Mouse (Mus musculus): ENCODE data around the gene Def6. TPM values are rescaled to one million over a fixed set of nuclear protein-coding genes. Genes with fewer than 3 reads are reported as not detected.
A peak's percentile ranks its signal among the peaks of the same experiment; 100 is the strongest.

Gene Def6
- polyA plus RNA-seq, 1 experiment from 2014 or later, result 2.9 TPM

DNA sequence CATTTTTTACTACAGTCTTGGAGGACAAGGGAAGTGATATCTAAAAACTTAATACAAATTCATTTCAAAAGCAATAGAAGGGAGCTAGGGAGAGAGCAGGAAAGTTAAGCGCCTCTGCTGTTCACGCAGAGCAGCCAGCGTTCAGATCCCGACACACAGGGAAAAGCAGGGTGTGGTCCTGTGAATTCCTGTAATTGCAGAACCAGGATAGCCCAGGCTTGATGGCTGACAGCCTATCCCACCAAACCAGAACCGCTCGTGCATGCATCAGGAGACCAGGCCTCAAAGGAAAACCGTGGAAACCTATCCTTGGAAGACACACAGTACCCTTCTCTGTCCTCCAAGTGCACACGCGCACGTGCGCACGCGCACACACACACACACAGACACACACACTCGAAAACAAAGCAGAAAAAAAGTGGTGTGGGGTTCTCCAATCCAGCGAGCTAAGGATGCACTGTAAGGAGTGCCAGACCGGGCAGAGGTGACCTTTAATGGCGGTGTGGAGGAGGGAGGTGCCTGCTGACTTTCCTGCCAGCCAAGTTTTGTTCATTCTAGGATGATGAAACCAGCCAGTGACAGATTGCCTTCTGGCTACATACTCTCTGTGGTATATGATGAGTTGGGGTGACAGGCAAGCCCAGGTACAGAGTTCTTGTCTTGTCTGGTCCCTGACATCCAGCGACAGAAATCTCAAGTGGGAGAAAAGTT is 23.6 kb downstream of the Def6 start:
- no peak for ATAC-seq (ENCODE audit: low FRiP score)
- WGBS, result 86% methylated on average over 18 of the region's 18 CpGs

DNA sequence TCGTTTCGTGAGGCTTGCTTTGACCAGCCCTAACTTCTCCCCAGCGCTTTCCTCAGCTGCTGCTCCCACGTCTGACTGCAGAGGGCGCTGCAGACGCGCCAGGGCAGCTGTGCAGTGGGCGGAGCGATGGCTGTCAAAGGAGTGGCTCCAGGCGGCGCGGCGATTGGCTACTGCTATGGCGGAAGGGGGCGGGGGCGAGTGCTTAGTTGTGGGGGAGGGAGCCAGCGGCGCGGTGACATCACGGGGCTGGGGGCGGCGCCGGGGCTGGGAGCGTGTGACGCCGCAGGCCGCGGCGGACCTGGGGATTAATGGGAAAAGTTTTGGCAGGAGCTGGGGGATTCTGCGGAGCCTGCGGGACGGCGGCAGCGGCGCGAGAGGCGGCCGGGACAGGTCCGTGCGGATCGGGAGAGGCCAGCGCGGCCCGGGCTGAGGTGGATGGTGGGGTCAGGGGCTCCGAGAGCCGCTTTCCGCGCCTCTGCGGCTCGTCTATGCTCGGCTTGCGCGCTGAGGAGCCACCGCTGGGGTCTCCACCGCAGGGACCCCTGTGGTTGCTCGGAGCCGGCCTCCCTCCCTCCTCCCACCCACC is 25.0 kb downstream of the Def6 start, which contains the start of gene Ppard:
TSS of gene Ppard (plus strand) at position 226 of the 586 bp plus-strand sequence.
- Histone ChIP-seq H3K4me2 (replicated peaks; ENCODE audit: low read depth, low read length) (peak within 1 kb of the TSS; percentile 92), H3K9me3 (ENCODE audit: control insufficient read depth, low read length) (no peaks in the 10 kb centered on the region), H3K27me3 (ENCODE audit: control insufficient read depth, insufficient read depth, low read length) (no peaks in the 10 kb centered on the region), H3K4me1 (replicated peaks; ENCODE audit: control insufficient read depth, insufficient read depth, low read length) (no peaks in the 10 kb centered on the region), H3K9ac (ENCODE audit: low read depth, low read length) (peak within 1 kb of the TSS; percentile 79), H3K36me3 (ENCODE audit: control insufficient read depth, insufficient read depth, low read length) (no peaks in the 10 kb centered on the region), H3K4me3 (ENCODE audit: low read depth, low read length) (peak within 1 kb of the TSS; percentile 77), H3K27ac (ENCODE audit: low read depth, low read length) (0 out of 2 replicates have a peak within 1 kb of the TSS, but pooled peaks have one; percentile 54)
- peak; percentile 94 for ATAC-seq (ENCODE audit: low FRiP score)
- WGBS, result under 1% methylated on average over 51 of the region's 57 CpGs
- DNase-seq (ENCODE audit: low spot score), result peak; percentile 99

More for the DNA sequence above, 23.6 kb downstream of the Def6 start:
- no peak for DNase-seq (ENCODE audit: low spot score)
- Histone ChIP-seq H3K9ac (ENCODE audit: low read depth, low read length) (no peak overlapping the region), H3K27me3 (ENCODE audit: control insufficient read depth, insufficient read depth, low read length) (no peaks in the 10 kb centered on the region), H3K4me1 (replicated peaks; ENCODE audit: control insufficient read depth, insufficient read depth, low read length) (no peaks in the 10 kb centered on the region), H3K27ac (ENCODE audit: low read depth, low read length) (no peak overlapping the region), H3K4me2 (replicated peaks; ENCODE audit: low read depth, low read length) (no peak overlapping the region), H3K9me3 (ENCODE audit: control insufficient read depth, low read length) (no peaks in the 10 kb centered on the region), H3K4me3 (ENCODE audit: low read depth, low read length) (no peak overlapping the region), H3K36me3 (ENCODE audit: control insufficient read depth, insufficient read depth, low read length) (no peaks in the 10 kb centered on the region)

DNA sequence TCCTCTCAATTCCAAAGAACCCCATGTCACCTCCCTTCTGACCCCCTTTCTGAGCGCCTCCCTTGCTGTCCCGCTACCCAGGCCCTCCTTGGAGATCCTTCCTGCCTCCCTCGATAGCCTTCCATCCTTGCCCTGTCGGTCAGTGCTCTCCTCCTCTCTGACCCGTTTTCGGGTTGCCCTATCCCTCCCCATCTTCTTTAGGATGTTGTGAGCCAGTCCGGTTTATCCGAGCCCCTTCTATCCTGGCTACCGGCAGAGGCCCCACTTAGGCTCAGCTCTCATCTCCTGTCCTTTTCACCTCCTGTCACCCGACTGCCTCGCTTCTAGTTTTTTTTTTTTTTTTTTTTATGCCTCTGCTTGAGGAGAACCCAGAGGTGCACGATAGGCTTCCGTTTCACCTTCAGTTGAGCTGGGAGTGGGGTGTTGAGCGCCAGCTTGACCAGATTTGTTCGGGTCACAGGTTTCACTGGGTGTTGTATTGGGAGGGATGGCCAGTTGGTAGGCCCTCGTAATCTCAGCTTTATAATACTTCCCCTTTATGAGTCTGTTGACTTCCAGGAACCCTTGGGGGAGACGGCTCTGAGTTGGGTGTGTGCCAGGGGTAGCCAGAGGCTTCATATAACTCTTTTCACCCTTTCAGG is 25.6 kb downstream of the Def6 start:
- Histone ChIP-seq H3K36me3 (ENCODE audit: control insufficient read depth, insufficient read depth, low read length) (no peaks in the 10 kb centered on the region), H3K4me3 (ENCODE audit: low read depth, low read length) (peak overlapping the region; percentile 77), H3K27me3 (ENCODE audit: control insufficient read depth, insufficient read depth, low read length) (no peaks in the 10 kb centered on the region), H3K27ac (ENCODE audit: low read depth, low read length) (0 out of 2 replicates have a peak overlapping the region, but pooled peaks have one; percentile 54), H3K4me1 (replicated peaks; ENCODE audit: control insufficient read depth, insufficient read depth, low read length) (no peaks in the 10 kb centered on the region), H3K9ac (ENCODE audit: low read depth, low read length) (peak overlapping the region; percentile 79), H3K4me2 (replicated peaks; ENCODE audit: low read depth, low read length) (peak overlapping the region; percentile 92), H3K9me3 (ENCODE audit: control insufficient read depth, low read length) (no peaks in the 10 kb centered on the region)
- no peak for DNase-seq (ENCODE audit: low spot score)
- peak; percentile 64 for ATAC-seq (ENCODE audit: low FRiP score)
- WGBS, result 8% methylated on average over 17 of the region's 17 CpGs

DNA sequence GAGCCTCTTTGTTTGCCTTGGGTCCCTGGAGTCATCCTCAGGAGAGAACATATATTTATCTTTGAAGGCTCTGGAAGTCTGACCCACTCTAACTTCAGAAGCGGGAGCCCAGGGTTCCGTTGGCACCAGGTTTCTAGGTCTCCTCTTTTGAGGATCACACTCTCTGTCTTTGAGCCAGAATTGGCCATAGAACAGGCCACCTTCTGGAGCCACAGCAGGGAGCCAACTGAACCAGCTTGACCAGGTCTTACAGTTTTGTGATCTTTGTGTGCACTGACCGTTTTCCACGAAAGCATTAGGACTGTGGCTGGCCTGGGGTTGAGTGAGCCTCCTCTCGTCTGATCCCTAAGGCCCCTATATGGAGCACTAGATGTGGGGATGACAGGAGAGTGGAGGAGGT is 27.1 kb downstream of the Def6 start:
- no peak overlapping the region for H3K9ac ChIP-seq (ENCODE audit: low read depth, low read length)
- whole genome bisulfite sequencing, result 84% methylated on average over 5 of the region's 5 CpGs
- ATAC-seq (ENCODE audit: low FRiP score), result no peak
- H3K27ac ChIP-seq (ENCODE audit: low read depth, low read length), result no peak overlapping the region
- H3K4me3 ChIP-seq (ENCODE audit: low read depth, low read length), result no peak overlapping the region
- no peaks in the 10 kb centered on the region for H3K36me3 ChIP-seq (ENCODE audit: control insufficient read depth, insufficient read depth, low read length)
- H3K4me2 ChIP-seq (replicated peaks; ENCODE audit: low read depth, low read length), result no peak overlapping the region
- no peak for DNase-seq (ENCODE audit: low spot score)
- H3K27me3 ChIP-seq (ENCODE audit: control insufficient read depth, insufficient read depth, low read length), result no peaks in the 10 kb centered on the region
- no peaks in the 10 kb centered on the region for H3K9me3 ChIP-seq (ENCODE audit: control insufficient read depth, low read length)
- no peaks in the 10 kb centered on the region for H3K4me1 ChIP-seq (replicated peaks; ENCODE audit: control insufficient read depth, insufficient read depth, low read length)

- 83% methylated on average over 7 of the region's 7 CpGs for WGBS
- no peaks in the 10 kb centered on the region for H3K4me1 ChIP-seq (replicated peaks; ENCODE audit: control insufficient read depth, insufficient read depth, low read length)
- H3K27ac ChIP-seq (ENCODE audit: low read depth, low read length), result no peak overlapping the region
- ATAC-seq (ENCODE audit: low FRiP score) (no peak), DNase-seq (ENCODE audit: low spot score) (no peak)
- no peaks in the 10 kb centered on the region for H3K36me3 ChIP-seq (ENCODE audit: control insufficient read depth, insufficient read depth, low read length)
- H3K9ac ChIP-seq (ENCODE audit: low read depth, low read length), result no peak overlapping the region
- H3K27me3 ChIP-seq (ENCODE audit: control insufficient read depth, insufficient read depth, low read length), result no peaks in the 10 kb centered on the region
- H3K4me2 ChIP-seq (replicated peaks; ENCODE audit: low read depth, low read length), result no peak overlapping the region
- no peaks in the 10 kb centered on the region for H3K9me3 ChIP-seq (ENCODE audit: control insufficient read depth, low read length)
- no peak overlapping the region for H3K4me3 ChIP-seq (ENCODE audit: low read depth, low read length)
Observed at GRCm38 (mm10) chr17:28235982-28236635, 28.5 kb downstream of the Def6 start.

DNA sequence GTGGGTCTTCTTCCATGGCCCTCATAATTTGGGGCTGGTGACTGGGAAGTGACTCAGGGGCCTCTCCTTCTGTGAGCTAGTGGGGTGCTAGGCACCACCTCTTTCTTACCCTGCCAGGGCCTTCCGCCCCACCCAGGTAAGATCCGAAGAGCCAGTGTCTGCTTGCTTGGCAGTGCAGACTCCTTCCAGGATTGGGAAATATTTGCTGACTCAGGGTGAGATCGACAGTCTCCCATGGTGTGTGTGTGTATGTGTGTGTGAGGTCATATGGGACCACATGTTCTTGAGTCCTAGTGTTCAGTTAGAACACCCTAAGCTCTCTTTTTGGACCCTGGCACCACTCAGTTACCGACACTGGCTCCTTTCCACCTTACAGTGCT is 29.0 kb downstream of the Def6 start:
- Histone ChIP-seq H3K9ac (ENCODE audit: low read depth, low read length) (no peak overlapping the region), H3K4me2 (replicated peaks; ENCODE audit: low read depth, low read length) (no peak overlapping the region), H3K36me3 (ENCODE audit: control insufficient read depth, insufficient read depth, low read length) (no peaks in the 10 kb centered on the region), H3K27me3 (ENCODE audit: control insufficient read depth, insufficient read depth, low read length) (no peaks in the 10 kb centered on the region), H3K9me3 (ENCODE audit: control insufficient read depth, low read length) (no peaks in the 10 kb centered on the region), H3K4me1 (replicated peaks; ENCODE audit: control insufficient read depth, insufficient read depth, low read length) (no peaks in the 10 kb centered on the region), H3K4me3 (ENCODE audit: low read depth, low read length) (no peak overlapping the region), H3K27ac (ENCODE audit: low read depth, low read length) (no peak overlapping the region)
- 92% methylated on average over 4 of the region's 4 CpGs for WGBS
- no peak for ATAC-seq (ENCODE audit: low FRiP score)
- no peak for DNase-seq (ENCODE audit: low spot score)

DNA sequence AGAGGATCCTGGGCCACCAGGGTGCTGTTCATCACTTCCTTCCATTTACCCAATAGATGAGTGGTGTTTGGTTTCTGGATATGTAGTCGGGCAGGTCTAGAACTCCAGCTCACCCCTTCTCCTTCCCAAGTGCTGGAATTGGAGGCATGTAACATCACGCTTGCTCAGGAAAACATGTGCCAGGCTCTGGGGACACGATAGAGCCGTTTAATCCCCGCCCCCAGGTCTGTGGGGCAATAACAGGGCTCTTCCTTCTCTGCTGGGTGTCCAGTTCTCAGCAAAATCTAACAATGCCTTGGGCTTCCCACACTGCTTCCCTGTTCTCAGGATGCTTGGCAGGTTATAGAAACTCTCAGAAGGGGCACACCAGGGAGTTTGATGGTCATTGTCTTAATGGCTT is 29.8 kb downstream of the Def6 start:
- 73% methylated on average over 5 of the region's 5 CpGs for WGBS
- no peak for ATAC-seq (ENCODE audit: low FRiP score)
- H3K9ac ChIP-seq (ENCODE audit: low read depth, low read length), result no peak overlapping the region
- H3K9me3 ChIP-seq (ENCODE audit: control insufficient read depth, low read length), result no peaks in the 10 kb centered on the region
- no peaks in the 10 kb centered on the region for H3K36me3 ChIP-seq (ENCODE audit: control insufficient read depth, insufficient read depth, low read length)
- H3K4me3 ChIP-seq (ENCODE audit: low read depth, low read length), result no peak overlapping the region
- H3K27me3 ChIP-seq (ENCODE audit: control insufficient read depth, insufficient read depth, low read length), result no peaks in the 10 kb centered on the region
- no peak for DNase-seq (ENCODE audit: low spot score)
- H3K4me2 ChIP-seq (replicated peaks; ENCODE audit: low read depth, low read length), result no peak overlapping the region
- H3K4me1 ChIP-seq (replicated peaks; ENCODE audit: control insufficient read depth, insufficient read depth, low read length), result no peaks in the 10 kb centered on the region
- H3K27ac ChIP-seq (ENCODE audit: low read depth, low read length), result no peak overlapping the region

GRCm38 (mm10) chr17:28237874-28238273 is 30.3 kb downstream of the Def6 start:
- ATAC-seq (ENCODE audit: low FRiP score), result no peak
- WGBS, result 74% methylated on average over 6 of the region's 6 CpGs

More at GRCm38 (mm10) chr17:28237874-28238273, 30.3 kb downstream of the Def6 start:
- no peak overlapping the region for H3K27ac ChIP-seq (ENCODE audit: low read depth, low read length)
- H3K36me3 ChIP-seq (ENCODE audit: control insufficient read depth, insufficient read depth, low read length), result no peaks in the 10 kb centered on the region
- no peaks in the 10 kb centered on the region for H3K9me3 ChIP-seq (ENCODE audit: control insufficient read depth, low read length)
- no peak for DNase-seq (ENCODE audit: low spot score)
- H3K4me2 ChIP-seq (replicated peaks; ENCODE audit: low read depth, low read length), result no peak overlapping the region
- no peak overlapping the region for H3K9ac ChIP-seq (ENCODE audit: low read depth, low read length)
- no peaks in the 10 kb centered on the region for H3K4me1 ChIP-seq (replicated peaks; ENCODE audit: control insufficient read depth, insufficient read depth, low read length)
- no peak overlapping the region for H3K4me3 ChIP-seq (ENCODE audit: low read depth, low read length)
- no peaks in the 10 kb centered on the region for H3K27me3 ChIP-seq (ENCODE audit: control insufficient read depth, insufficient read depth, low read length)
